Mouse (Mus musculus) brain, embryonic 18.5 days (tissue): ENCODE results near the gene Trnau1ap.

Experiments used
- DNase-seq: peaks from one replicate; pipeline ENCODE4 v3.0.0-alpha.2; 2012; ENCODE audit warnings: low read depth, low spot score

Gene Trnau1ap

DNA sequence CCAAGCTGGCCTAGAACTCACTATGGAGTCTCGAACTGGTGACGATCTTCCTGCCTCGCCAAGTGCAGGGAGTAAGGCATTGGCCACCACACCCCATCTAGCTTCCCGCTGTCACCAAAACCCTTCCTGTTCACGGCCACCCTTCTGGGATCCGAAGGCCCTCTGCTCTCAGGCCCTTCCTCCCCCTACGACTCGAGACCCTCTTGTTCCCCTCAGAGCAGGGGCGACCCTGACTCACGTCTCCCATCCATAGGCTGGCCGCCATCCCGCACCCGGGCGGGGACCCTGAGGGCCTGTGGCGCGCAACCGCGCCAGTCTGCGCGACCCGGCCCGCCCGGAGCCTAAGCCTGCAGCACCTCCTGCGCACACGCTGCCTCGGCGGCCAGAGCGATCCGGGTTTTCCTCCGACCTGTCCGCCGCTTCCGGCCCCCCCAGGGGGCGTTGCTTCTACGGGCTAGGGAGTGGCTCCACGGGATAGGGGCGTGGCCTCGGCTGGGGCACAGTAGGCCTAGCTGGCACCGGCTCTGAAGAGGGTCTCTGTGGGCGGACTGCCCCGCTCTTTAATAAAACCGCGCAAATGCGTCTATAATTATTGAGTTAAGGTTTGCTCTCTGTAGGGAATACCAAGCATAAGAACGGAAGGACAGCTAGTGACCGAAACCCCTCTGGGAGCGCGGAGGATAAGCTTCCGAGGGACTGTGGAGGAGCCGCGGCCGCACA is at the start of gene Trnau1ap:
Gene Trnau1ap (minus strand): TSS at position 424 of the 720 bp plus-strand sequence.
- DNase-seq, result peak; percentile 65

DNA sequence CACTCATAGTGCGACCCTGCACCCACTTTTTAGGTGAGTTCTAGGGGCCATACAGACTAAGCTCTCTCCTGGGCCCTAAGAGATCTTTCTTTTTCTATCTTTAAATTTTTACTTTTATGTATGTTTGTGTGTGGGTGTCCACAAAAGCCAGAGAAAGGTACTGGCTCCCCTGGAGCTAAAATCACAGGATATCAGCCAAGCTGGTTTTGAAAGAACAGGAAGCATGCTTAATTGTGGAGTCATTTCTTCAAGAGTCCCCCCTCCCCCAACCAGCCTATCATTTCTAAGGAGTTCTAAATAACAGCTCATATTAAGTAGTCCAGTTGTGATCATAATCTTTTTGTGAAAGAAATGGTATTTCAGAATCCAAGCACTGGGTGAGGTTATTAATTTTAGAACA is 44.5 kb upstream of the Trnau1ap start:
- no peak for DNase-seq

DNA sequence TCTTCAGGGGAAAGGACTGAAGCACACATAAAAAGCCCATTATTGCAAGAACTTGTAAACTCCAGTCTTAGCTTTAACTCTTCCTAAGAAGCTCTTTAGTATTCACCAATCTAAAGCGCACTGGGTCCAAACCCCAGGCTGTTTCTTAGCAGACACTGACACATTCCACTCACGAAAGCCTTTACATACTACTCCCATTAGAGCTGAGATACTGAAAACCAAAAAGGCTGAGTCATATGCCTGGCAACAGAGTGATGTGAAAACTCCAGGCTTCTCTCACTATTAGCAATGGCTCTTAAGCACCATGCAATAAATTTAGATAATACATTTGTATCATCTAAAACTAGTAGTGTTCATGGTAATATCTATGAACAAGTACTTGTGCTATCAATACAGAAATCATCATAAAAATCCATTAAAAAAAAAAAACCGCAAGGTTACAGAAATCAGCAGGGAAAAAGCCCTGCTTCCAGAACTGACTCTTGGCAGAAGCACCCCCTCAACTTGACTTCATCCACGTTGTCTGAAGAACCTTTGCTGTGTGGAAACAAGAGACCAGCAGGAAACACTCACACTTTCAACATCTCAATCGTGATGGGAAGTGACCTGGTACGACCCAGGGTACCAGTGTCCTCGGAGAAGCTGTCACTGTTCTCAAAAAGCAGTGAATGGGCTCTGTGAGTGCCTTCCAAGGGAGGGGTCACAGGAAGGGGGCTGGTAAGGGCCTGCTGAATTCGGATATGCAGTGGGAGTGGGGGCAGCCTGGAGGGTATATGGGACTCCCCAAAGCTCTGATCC is 40.8 kb upstream of the Trnau1ap start:
- DNase-seq, result no peak

DNA sequence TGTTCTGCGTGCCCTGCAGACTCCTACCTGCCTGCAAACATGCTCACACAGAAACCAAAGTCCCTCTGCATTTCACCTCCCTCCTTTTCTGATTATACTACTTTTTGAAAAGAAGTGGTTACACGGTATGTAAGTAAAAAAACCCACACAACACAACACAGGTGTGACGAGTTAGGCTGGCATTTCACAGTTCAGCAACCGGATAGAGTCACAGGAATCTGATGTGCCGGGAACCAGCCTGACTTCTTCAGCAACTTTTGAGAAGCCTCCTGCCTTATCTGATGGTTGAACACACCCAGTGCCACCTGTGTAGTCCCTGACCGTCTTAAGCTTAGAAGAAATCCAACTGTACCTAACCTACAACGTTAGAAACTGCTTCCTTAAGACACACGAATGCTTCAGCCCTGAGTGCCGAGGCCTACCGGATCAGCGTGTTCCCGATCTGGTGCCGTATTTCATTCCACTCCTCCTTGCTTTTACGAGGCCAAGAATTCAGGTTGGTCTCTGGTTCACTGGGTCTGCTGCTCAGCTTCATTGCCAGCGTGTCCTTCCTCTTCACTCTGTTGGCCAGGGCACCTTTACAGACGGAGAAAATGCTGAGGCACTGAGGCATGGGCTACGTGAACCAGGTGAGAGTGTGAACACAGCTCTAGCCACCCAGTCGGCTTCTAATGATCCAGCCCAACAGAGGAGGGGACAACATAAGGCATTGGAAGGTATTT is 38.3 kb upstream of the Trnau1ap start:
- DNase-seq, result no peak

DNA sequence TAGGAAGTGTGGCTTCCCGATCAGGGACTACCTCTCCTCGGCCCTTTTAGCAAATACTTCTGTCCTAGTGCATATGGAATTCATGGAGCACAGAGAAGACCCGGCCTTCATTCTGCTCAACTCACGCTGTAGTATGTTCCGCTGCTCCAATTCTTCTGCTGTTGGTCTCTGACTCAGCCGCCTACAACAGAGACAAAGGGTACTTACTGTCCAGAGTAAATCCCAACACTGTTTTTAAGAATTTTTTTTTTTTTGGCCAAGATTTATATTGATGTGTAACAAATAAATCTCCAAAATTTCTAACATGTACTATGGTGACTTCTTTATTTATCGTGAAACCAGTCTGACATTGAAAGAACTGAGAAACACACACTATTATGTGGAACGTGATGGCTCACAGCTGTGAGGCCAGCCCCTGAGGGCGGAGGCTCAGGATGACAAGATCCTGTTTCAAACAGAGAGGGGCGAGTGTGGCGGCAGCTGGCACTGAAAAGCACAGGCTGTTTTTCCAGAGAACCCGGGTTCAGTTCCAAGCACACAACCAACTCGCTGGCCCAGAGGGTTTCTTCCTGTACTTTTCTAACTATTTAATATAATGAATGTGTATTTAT is 36.2 kb upstream of the Trnau1ap start:
- no peak for DNase-seq

DNA sequence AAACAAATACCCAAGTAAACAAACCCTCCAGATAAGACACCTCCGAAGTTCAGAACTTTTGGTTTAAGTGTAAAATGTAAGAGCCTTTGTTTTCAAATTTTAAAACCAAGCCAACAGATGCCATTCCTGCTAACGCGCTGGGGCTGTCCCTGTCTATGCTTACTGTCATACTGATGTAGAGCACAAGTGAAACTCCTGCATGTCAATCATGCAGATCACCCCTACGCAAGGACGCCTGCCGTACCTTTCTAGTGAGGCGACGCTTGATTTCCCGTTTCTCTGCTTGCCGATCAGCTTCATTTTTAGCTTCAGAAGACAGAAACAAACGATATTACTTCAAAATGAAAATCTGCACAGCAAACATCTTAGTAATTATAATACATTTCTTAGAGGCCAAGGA is 34.1 kb upstream of the Trnau1ap start:
- DNase-seq, result no peak

DNA sequence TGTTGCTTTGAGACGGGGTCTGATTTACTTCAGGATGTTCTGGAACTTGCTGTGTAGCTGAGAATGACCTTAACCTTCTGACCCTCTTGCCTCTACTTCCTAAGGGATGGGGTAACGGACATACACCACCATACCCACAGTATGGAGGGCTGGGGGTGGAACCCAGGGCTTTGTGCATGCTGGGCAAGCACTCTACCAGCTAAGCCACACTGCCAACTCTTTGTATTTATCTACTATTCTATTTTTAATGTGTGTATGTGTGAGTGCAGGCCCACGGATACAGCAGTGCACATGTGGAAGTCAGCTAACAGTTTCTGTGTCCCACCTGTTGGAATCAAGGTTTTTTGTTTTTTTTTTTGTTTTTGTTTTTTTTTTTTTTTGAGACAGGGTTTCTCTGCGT is 30.2 kb upstream of the Trnau1ap start:
- no peak for DNase-seq

DNA sequence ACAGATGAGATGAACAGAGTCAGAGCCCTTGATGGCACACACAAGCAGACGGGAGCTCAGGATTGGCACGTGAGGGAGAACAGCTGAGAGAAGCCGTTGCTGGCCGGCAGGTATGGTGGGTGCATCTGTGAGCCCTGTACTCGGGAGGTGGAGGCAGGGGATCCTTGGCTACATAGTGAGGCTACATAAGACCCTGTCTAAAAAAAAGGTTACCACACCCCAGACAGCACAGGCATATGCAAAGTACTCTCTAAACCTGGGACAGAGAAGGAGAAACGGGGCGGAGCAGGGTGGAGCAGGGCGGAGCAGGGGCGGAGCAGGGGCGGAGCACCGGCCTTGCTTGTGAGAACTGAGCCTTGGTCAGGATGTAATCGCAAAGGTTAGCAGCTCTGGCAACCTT is 26.8 kb upstream of the Trnau1ap start:
- DNase-seq, result no peak

DNA sequence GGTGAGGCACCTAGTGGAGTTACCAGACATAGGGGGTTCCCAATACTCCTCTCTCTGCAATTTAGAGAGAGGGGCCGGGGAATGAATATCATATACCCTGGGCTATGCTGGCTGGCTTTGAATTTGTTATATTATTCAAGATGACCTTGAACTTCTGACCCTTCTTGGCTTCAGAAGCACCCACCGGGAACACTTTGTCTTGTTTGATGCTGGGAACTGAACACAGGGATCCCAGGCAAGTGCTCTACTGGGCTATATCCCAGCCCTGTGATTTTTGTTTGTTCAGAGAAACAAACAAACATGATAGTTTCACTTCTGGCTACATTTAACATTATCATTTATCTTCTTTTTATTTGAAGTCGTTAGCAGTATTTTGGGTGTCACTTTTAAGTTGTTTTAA is 26.1 kb upstream of the Trnau1ap start:
- DNase-seq, result no peak

DNA sequence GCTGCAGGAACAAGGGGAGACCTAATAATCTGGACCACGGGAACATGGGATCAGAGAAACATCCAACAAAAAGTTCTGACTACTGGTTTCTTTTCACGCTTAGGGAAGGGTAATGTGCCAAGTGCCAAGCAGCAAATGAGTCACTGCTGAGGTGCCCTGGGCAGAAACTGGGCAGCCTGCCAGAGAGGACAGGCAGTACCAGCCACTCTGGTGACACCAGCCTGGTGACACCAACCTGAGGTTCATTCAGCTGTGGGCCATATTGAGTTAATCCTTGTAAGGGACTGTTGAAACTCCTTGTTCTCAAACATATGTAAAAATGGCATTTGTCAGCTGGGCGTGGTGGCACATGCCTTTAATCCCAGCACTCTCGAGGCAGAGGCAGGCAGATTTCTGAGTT is 25.2 kb upstream of the Trnau1ap start:
- DNase-seq, result no peak

DNA sequence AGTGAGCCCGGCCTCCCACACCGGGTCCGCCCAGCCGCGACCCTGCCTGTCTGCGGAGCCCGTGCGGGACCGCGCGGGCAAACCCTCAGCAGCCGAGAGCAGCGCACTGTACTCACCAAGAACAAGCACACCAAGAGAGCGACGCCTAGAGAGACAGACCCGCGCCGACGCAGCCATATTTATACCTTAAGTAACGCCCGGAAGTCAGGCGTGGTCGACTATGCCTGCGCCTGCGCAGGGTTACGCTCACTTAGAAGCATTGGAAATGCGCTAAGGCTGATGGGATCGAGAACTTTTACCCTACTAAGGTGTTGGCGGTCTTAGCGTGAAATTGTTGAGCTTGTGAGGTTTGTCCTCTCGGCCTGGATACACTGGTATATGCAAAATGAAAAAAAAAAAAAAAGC is 24.1 kb upstream of the Trnau1ap start, which contains the start of gene Rcc1:
Gene Rcc1 (minus strand): TSS at position 125 of the 405 bp plus-strand sequence.
- DNase-seq, result peak; percentile 80

DNA sequence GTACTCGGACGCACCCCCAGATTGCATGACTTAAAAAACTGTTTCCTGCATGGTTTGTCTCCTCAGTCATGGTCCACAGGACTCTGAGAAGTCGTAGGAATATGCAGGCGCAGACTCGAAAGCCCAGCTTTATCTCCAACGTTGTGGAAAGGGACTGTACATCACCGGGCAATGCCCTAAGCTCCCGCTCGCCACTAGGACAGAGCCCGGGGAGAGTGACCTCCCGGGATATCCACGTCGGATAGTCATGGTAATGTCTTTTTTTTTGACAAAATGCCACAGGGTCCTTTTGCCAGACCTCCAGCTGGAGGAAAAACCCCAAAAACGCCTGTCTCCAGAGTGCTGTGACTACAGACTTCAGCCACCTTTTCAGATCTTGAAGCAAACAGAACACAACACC is 23.4 kb upstream of the Trnau1ap start:
- DNase-seq, result no peak

DNA sequence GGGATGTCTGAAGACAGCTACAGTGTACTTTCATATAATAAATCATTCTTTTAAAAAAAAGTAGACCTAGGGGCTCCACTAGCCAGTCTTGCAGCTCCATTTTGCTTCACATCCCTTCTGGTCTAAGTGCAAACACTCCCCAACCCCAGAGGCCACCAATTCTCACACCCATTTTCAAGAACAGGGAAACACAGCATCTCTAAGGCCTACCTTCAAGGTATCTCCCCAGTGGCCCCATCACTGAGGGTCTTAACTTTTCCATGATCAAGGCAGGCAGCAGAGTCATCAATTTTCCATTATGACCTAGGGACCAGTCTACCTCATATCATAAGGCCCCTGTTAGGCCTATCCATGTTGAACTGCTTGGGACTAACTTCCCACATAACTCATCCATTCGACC is 22.1 kb upstream of the Trnau1ap start:
- no peak for DNase-seq

DNA sequence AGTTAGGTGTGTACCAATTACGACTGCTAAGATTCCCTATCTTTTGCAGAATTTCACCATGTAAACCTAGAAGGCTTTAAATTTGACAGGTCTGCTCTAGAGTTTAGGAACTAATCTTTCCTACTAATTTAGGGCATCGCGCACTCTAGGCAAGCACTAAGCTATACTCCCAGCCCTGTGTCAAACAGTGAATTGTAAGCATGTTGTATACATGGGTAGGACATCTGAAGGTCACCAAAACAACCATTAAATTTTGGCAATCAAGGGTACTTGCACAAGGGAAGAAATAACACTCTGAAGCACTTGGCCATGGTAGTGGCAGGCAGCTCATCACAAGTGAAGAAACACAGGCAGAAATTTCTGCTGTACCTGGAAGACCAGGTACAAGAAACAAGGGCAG is 21.5 kb upstream of the Trnau1ap start:
- DNase-seq, result no peak

DNA sequence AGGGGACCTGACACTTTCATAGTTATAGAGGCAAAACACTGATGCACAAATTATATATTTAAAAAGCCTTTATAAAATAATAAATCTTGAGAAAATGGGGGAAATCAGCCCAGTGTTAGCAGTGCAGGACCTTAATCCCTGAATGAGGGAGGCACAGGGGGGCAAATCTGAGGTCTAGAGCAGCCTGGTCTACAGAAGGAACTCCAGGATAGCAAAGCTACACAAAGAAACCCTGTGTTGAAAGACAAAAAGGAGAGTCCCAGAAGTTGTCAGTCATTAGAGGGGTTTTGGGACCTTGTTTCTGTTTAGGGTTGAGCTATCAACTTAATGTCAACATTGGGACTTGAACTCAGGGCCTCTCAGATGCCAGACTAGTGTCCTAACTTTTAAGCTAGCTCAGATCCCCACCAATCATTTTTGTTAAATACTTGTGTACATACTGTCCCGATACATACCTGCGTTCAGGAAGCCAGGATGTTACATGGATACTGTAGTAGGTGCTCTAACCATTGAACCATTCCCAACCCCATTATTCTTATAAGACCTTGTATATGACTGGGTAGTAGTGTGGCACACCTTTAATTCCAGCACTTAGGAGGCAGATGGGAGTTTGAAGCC is 20.9 kb upstream of the Trnau1ap start:
- DNase-seq, result no peak

DNA sequence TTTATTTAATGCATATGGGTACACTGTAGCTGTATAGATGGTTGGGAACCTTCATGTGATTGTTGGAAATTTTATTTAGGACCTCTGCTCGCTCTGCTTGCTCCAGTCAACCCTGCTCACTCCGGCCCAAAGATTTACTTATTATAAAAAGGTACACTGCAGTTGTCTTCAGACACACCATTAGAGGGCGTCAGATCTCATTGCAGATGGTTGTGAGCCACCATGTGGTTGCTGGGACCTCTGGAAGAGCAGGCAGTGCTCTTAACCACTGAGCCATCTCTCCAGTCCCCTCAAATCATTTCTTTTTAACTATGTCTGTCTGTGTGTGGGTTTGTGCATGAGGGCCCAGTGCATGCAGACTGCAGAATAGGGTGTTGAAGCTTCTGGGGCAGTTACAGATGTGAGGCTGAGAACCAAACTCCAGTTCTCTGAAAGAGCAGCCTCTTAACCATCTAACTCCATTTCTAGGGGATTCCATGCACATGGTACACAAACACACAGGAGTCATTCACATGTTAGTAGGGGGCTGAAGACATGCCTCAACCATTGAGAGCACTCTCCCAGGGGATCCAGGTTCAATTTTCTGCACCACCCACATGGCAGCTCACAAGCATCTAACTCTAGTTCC is 20.3 kb upstream of the Trnau1ap start:
- no peak for DNase-seq

DNA sequence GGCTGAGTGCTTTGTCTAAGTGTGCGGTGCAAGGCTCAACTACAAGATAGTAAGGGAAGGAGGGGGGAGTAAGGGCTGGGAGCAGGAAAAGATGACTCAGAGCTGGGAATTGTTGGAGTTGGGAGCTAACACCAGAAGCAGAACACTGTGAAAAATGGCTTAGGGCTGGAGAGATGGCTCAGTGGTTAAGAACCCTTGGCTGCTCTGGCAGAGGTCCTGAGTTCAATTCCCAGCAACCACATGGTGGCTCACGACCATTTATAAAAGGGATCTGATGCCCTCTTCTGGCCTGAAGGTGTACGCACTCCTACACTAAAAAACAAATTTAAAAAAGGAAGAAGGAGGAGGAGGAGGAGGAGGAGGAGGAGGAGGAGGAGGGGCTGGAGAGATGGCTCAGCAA is 17.3 kb upstream of the Trnau1ap start:
- DNase-seq, result no peak

DNA sequence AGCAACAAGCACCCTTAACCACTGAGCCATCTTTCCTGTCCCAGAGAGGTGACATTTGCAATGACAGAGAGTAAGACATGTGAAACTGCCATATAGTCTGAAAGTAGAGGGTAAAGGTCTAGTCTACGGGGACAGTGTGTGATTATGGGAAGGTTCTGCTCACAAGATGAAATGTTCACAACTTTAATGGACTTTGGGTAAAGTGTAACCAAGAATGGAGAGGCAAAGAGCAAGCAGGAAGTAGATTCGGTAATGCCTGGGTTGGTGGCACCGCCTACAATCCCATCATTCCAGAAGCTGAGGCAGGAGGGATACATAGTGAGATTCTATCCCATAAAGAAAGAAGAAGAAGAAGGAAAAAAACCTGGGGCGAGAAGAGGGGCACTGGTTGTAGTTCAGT is 16.9 kb upstream of the Trnau1ap start:
- DNase-seq, result no peak

DNA sequence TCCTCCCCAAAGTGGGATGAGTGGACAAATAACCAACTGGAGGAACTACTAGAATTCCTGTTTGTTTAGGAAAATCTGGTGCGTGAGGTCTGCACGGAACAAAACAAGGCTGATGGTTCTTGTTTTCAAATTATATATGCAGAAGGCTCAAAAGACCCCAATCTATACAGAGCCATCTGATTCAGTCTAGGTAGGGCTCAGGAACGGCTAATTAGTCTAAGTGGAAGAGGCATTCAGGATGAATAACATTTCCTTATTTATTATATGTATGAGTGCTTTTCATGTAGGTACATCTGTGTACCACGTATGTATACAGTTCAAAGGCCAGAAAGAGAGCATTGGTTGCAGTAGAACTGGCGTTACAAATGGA is 16.5 kb upstream of the Trnau1ap start:
- DNase-seq, result no peak

DNA sequence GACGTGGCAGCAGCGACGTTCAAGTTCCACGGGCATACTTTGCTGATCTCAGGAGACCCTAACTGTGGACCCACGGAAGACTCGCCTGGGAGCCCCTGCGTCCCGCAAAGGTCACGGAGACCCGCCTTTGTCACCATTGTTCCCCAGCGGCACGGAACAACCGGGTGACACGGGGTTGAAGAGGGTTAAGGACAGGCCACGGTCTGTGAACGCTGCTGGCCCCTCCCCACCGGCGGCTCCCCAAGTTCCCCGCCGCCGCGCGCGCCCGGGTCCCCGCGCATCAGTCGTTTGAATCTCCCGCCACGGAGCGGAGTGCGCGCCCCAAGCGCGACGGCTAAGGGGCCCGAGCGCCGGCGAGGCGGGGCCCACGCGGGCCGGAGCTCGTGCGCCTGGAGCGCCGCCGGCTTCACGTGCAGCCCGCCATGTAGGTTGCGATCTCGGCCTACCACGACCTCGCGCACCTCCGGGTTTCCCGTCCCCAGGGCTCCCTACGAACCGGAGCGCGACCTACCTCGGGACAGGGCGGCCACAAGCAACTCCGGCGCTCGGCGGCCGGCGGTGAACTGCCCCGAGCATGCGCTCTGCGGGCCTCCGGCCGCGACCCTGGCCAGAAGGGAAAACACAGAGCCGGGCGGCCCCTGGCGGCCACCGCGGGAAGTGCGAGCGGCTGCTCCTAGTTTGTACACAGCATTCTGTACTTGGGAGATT is 16.0 kb upstream of the Trnau1ap start:
- peak; percentile 51 for DNase-seq
